Mouse (Mus musculus) heart, adult 8-10 months (tissue): ENCODE data around the gene Cartpt. TPM values are rescaled to one million over a fixed set of nuclear protein-coding genes. Genes with fewer than 3 reads are reported as not detected.
"Not testable (repeated sequence)": the region's sequence is repeated elsewhere in the genome, so short reads cannot be mapped to it uniquely, and the experiment has no call there.

Experiments used
- DNase-seq: peaks from one replicate; pipeline ENCODE4 v3.0.0; 2022; ENCODE audit warnings: low spot score
- total RNA-seq, 4 experiments: library from RNA; stranded (reverse); gene quantifications; 2 replicates each; pipeline ENCODE4 v1.2.4; 2022

Cartpt gene
- total RNA-seq, 4 experiments from 2014 or later, result not detected

- DNase-seq, result no peak
Measured at GRCm38 (mm10) chr13:99857336-99857735, 43.6 kb downstream of the Cartpt start.

GRCm38 (mm10) chr13:99855229-99855628, 45.7 kb downstream of the Cartpt start:
- DNase-seq, result no peak

- no peak for DNase-seq
Measured at GRCm38 (mm10) chr13:99853131-99853530, 47.8 kb downstream of the Cartpt start.

- DNase-seq, result not testable (repeated sequence)
Measured at GRCm38 (mm10) chr13:99852416-99852815, 48.5 kb downstream of the Cartpt start.

- peak; percentile 65 for DNase-seq
Measured at GRCm38 (mm10) chr13:99851026-99851425, 49.9 kb downstream of the Cartpt start.

GRCm38 (mm10) chr13:99849597-99849996, 51.3 kb downstream of the Cartpt start:
- DNase-seq, result no peak

Other genes starting within 250 kb of the Cartpt start
- 10 to 100 TPM; 93.3 to 98.8 (median 97.6) TPM for gene Mccc2, start 114.5 kb upstream of the Cartpt start, total RNA-seq
- 10 to 100 TPM; 20.8 to 30.5 (median 24.6) TPM for gene Bdp1, start 203.0 kb upstream of the Cartpt start, total RNA-seq
- gene Serf1, start 206.9 kb upstream of the Cartpt start, total RNA-seq, result 1 to 10 TPM; 2.9 to 6.8 (median 5.4) TPM
- 10 to 100 TPM; 15.4 to 18.0 (median 16.9) TPM for gene Smn1, start 223.8 kb upstream of the Cartpt start, total RNA-seq